Mouse (Mus musculus) liver, embryonic 14.5 days (tissue): ENCODE results near the gene Mum1.

Experiments used
- CTCF ChIP-seq: IDR thresholded peaks from 2 replicates; pipeline ENCODE4 v1.5.1; 2016; ENCODE audit warnings: antibody characterized with exemption, low read depth, control low read depth
- EP300 ChIP-seq: IDR thresholded peaks from 2 replicates; pipeline ENCODE4 v1.6.1; 2016; ENCODE audit warnings: antibody characterized with exemption, low read depth

DNA sequence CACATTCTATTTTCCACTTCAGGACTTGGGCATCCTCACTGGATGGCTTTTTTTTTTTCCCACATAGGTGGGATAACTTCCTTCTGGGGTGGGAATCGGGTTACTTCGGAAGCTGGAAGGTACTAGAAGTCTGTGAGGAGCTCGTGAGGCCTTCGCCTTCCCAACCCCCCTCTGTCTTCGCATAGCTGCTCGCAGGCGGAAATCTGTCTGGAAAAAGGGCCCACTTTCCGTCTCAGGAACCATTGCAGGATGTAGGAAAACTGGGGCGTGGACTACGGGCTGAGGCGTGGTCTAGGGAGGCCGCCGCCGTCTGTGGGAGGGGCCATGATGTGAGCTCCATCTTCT, 191 bp upstream of the Mum1 start:
- TF ChIP-seq CTCF (no peak), EP300 (no peak)
